Mouse (Mus musculus): Measurements from ENCODE around the gene Cables2. TPM values are rescaled to one million over a fixed set of nuclear protein-coding genes. Genes with fewer than 3 reads are reported as not detected.
A peak's percentile ranks its signal among the peaks of the same experiment; 100 is the strongest.

The Cables2 gene
- polyA plus RNA-seq, 1 experiment from 2014 or later, result 16.5 TPM

GRCm38 (mm10) chr2:180276851-180277259 is 3.6 kb upstream of the Cables2 start:
- H3K27me3 ChIP-seq, result no peaks in the 10 kb centered on the region
- no peak for ATAC-seq (ENCODE audit: borderline replicate concordance, extremely low read depth, low FRiP score, low TSS enrichment)
- peak overlapping the region; percentile 70 for H3K27ac ChIP-seq
- WGBS, result 39% methylated on average over 8 of the region's 8 CpGs
- H3K4me1 ChIP-seq, result peaks cover 45% of the 10 kb centered on the region
- no peaks in the 10 kb centered on the region for H3K36me3 ChIP-seq
- H3K4me2 ChIP-seq, result no peak overlapping the region
- no peaks in the 10 kb centered on the region for H3K9me3 ChIP-seq
- H3K4me3 ChIP-seq, result no peak overlapping the region
- no peak overlapping the region for H3K9ac ChIP-seq

GRCm38 (mm10) chr2:180276385-180276784 is 3.1 kb upstream of the Cables2 start:
- Histone ChIP-seq H3K9me3 (no peaks in the 10 kb centered on the region), H3K4me3 (no peak overlapping the region), H3K4me2 (peak overlapping the region; percentile 35), H3K27me3 (no peaks in the 10 kb centered on the region), H3K27ac (peak overlapping the region; percentile 70), H3K36me3 (no peaks in the 10 kb centered on the region), H3K4me1 (peaks cover 50% of the 10 kb centered on the region), H3K9ac (no peak overlapping the region)
- WGBS, result 36% methylated on average over 4 of the region's 4 CpGs
- no peak for ATAC-seq (ENCODE audit: borderline replicate concordance, extremely low read depth, low FRiP score, low TSS enrichment)

- H3K27me3 ChIP-seq, result no peaks in the 10 kb centered on the region
- H3K36me3 ChIP-seq, result no peaks in the 10 kb centered on the region
- H3K4me3 ChIP-seq, result no peak overlapping the region
- 2% methylated on average over 8 of the region's 8 CpGs for WGBS
- peak overlapping the region; percentile 70 for H3K27ac ChIP-seq
- H3K9ac ChIP-seq, result no peak overlapping the region
- peaks cover 55% of the 10 kb centered on the region for H3K4me1 ChIP-seq
- peak overlapping the region; percentile 35 for H3K4me2 ChIP-seq
- no peaks in the 10 kb centered on the region for H3K9me3 ChIP-seq
- ATAC-seq (ENCODE audit: borderline replicate concordance, extremely low read depth, low FRiP score, low TSS enrichment), result peak; percentile 77
Measured at GRCm38 (mm10) chr2:180275836-180276235, 2.5 kb upstream of the Cables2 start.

- 87% methylated on average over 2 of the region's 2 CpGs for WGBS
- H3K9me3 ChIP-seq, result no peaks in the 10 kb centered on the region
- H3K9ac ChIP-seq, result no peak overlapping the region
- no peak overlapping the region for H3K4me3 ChIP-seq
- no peak for ATAC-seq (ENCODE audit: borderline replicate concordance, extremely low read depth, low FRiP score, low TSS enrichment)
- H3K27me3 ChIP-seq, result no peaks in the 10 kb centered on the region
- 0 out of 2 replicates have a peak, but pooled peaks cover 5% of the 10 kb centered on the region for H3K36me3 ChIP-seq
- no peak overlapping the region for H3K4me2 ChIP-seq
- no peak overlapping the region for H3K27ac ChIP-seq
- peaks cover 58% of the 10 kb centered on the region for H3K4me1 ChIP-seq
Measured at GRCm38 (mm10) chr2:180274523-180274922, 1.2 kb upstream of the Cables2 start.

DNA sequence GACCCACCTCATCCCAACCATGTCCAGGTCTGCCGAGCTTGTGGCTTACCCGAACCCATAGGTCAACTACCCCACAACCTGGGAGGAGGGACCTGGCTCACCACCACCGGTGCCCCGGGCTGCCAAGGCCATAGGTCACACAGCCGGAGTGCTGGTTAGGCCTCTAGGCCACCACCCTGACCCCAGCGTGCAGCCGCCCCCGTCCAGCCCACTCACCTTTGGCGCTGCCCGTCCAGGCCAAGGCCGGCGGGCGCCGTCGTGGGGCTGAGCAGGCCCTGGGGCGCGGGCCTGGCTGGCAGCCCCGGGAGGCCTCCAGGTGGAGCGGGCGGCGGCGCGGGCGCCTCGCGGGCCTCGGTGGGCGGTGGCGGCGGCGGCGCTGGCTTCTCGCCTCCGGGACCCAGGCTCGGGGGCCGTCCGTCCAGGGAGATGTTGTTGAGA is 393 bp downstream of the Cables2 start:
- peak overlapping the region; percentile 93 for H3K4me2 ChIP-seq
- peak; percentile 6 for ATAC-seq (ENCODE audit: borderline replicate concordance, extremely low read depth, low FRiP score, low TSS enrichment)
- peak overlapping the region; percentile 90 for H3K4me3 ChIP-seq
- peak overlapping the region; percentile 57 for H3K27ac ChIP-seq
- 0 out of 2 replicates have a peak, but pooled peaks cover 13% of the 10 kb centered on the region for H3K36me3 ChIP-seq
- WGBS, result 1% methylated on average over 32 of the region's 37 CpGs
- no peaks in the 10 kb centered on the region for H3K9me3 ChIP-seq
- H3K9ac ChIP-seq, result peak overlapping the region; percentile 97
- H3K4me1 ChIP-seq, result peaks cover 51% of the 10 kb centered on the region
- H3K27me3 ChIP-seq, result no peaks in the 10 kb centered on the region

- H3K4me3 ChIP-seq, result peak overlapping the region; percentile 90
- peaks cover 41% of the 10 kb centered on the region for H3K4me1 ChIP-seq
- peak overlapping the region; percentile 93 for H3K4me2 ChIP-seq
- no peaks in the 10 kb centered on the region for H3K27me3 ChIP-seq
- ATAC-seq (ENCODE audit: borderline replicate concordance, extremely low read depth, low FRiP score, low TSS enrichment), result no peak
- H3K9ac ChIP-seq, result peak overlapping the region; percentile 97
- H3K27ac ChIP-seq, result no peak overlapping the region
- H3K9me3 ChIP-seq, result no peaks in the 10 kb centered on the region
- H3K36me3 ChIP-seq, result 0 out of 2 replicates have a peak, but pooled peaks cover 13% of the 10 kb centered on the region
- 61% methylated on average over 5 of the region's 5 CpGs for WGBS
Measured at GRCm38 (mm10) chr2:180271804-180272395, 1.4 kb downstream of the Cables2 start.

- Histone ChIP-seq H3K4me1 (peaks cover 30% of the 10 kb centered on the region), H3K4me2 (no peak overlapping the region), H3K9ac (peak overlapping the region; percentile 97; the same call in 1 of the 2 replicates), H3K4me3 (no peak overlapping the region), H3K9me3 (no peaks in the 10 kb centered on the region), H3K27ac (no peak overlapping the region), H3K27me3 (no peaks in the 10 kb centered on the region), H3K36me3 (0 out of 2 replicates have a peak, but pooled peaks cover 13% of the 10 kb centered on the region)
- WGBS, result 60% methylated on average over 7 of the region's 7 CpGs
- ATAC-seq (ENCODE audit: borderline replicate concordance, extremely low read depth, low FRiP score, low TSS enrichment), result no peak
Measured at GRCm38 (mm10) chr2:180270537-180271255, 2.6 kb downstream of the Cables2 start.

DNA sequence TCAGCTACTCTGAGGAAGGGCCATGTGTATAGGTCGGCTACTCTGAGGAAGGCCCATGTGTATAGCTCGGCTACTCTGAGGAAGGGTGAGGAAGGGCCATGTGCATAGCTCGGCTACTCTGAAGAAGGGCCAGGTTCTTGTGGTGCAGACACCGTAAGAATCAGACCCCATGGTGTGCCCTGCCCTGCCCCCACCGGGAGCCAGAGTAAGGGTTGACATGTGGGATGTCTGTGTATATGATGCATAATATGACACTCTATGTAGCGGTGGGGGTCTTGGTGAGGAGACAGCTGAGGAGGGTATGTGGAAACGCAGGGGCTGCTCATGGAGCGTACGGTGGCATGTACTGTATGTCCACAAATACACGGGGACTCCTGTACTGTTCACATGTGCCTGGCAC is 4.0 kb downstream of the Cables2 start:
- H3K9ac ChIP-seq, result no peak overlapping the region
- no peaks in the 10 kb centered on the region for H3K27me3 ChIP-seq
- no peak for ATAC-seq (ENCODE audit: borderline replicate concordance, extremely low read depth, low FRiP score, low TSS enrichment)
- H3K36me3 ChIP-seq, result peaks cover 21% of the 10 kb centered on the region; the same call in 1 of the 2 replicates
- H3K4me3 ChIP-seq, result no peak overlapping the region
- H3K9me3 ChIP-seq, result no peaks in the 10 kb centered on the region
- 88% methylated on average over 10 of the region's 10 CpGs for WGBS
- no peak overlapping the region for H3K27ac ChIP-seq
- H3K4me1 ChIP-seq, result peaks cover 25% of the 10 kb centered on the region
- H3K4me2 ChIP-seq, result no peak overlapping the region

GRCm38 (mm10) chr2:180267955-180268354 is 5.3 kb downstream of the Cables2 start:
- Histone ChIP-seq H3K9ac (no peak overlapping the region), H3K9me3 (no peaks in the 10 kb centered on the region), H3K27ac (no peak overlapping the region), H3K27me3 (no peaks in the 10 kb centered on the region), H3K36me3 (peaks cover 34% of the 10 kb centered on the region), H3K4me1 (peaks cover 22% of the 10 kb centered on the region), H3K4me3 (no peak overlapping the region), H3K4me2 (no peak overlapping the region)
- ATAC-seq (ENCODE audit: borderline replicate concordance, extremely low read depth, low FRiP score, low TSS enrichment), result no peak
- WGBS, result 66% methylated on average over 2 of the region's 2 CpGs

DNA sequence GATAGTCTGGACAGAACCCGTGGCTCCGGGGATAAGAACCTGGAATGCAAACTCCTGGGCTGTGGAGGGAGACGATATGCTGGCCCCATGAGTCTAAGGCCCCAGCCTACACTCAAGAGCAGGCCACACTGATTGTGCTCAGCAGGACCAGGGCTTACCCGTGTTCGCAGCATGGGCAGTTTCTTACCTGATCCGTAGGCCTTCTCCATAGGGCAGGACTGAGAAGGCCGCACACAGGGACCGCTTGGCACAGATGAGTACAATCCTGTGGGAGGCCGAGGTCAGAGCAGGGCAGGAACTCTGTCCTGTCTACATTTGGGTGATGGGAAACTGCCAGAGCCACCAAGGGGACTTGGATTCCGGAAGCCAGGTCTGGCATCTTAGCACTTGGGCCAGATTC is 10.4 kb downstream of the Cables2 start:
- H3K4me2 ChIP-seq, result no peak overlapping the region
- no peaks in the 10 kb centered on the region for H3K27me3 ChIP-seq
- H3K4me1 ChIP-seq, result peaks cover 12% of the 10 kb centered on the region
- H3K9ac ChIP-seq, result no peak overlapping the region
- no peaks in the 10 kb centered on the region for H3K9me3 ChIP-seq
- H3K36me3 ChIP-seq, result peaks cover 64% of the 10 kb centered on the region
- no peak for ATAC-seq (ENCODE audit: borderline replicate concordance, extremely low read depth, low FRiP score, low TSS enrichment)
- WGBS, result 84% methylated on average over 10 of the region's 10 CpGs
- no peak overlapping the region for H3K4me3 ChIP-seq
- H3K27ac ChIP-seq, result peak overlapping the region; percentile 43; the same call in 1 of the 2 replicates

DNA sequence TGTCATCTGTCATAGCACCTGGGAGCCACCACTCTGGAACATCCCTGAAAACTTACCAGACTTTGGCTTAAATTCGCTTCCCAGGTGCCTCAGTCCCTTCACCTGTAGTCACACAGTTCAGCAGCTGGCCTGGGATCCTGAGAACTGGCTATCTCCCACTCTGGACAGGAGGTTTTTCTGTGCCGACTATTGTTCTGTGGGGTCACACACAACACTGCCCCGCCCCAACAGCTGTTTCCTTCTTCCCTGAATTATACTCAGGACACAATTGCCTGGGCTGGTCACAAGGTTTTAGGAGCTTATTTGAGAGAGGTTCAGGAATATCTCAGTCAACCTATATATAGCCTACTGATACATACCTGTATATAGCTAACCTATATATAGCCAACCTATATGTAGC is 10.9 kb downstream of the Cables2 start:
- WGBS, result 61% methylated on average over 3 of the region's 3 CpGs
- Histone ChIP-seq H3K27me3 (no peaks in the 10 kb centered on the region), H3K4me3 (no peak overlapping the region), H3K4me1 (peaks cover 14% of the 10 kb centered on the region), H3K9me3 (no peaks in the 10 kb centered on the region), H3K27ac (peak overlapping the region; percentile 43; the same call in 1 of the 2 replicates), H3K9ac (no peak overlapping the region), H3K4me2 (no peak overlapping the region), H3K36me3 (peaks cover 65% of the 10 kb centered on the region)
- peak; percentile 15; the same call in 1 of the 2 replicates for ATAC-seq (ENCODE audit: borderline replicate concordance, extremely low read depth, low FRiP score, low TSS enrichment)

DNA sequence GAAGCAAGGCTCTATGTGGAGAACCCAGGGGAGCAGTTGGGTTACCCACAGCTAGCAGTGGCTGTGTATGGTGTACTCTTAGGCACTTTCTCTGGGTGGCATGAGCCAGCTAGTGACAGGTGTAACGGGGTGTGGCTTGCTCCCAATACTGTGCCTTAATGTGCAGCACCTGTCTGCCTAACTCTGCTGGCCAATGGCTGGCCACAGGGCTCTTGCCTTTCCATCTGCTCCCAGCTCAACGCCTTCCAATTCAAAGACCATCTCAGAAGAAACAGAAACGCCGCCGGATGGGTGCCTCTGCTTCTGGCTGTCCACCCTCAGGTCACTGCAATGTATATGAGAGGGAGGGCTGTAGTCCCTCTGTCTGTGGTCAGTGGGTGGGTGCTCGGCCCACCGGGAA is 11.4 kb downstream of the Cables2 start:
- Histone ChIP-seq H3K4me2 (no peak overlapping the region), H3K27ac (no peak overlapping the region; the same call in 1 of the 2 replicates), H3K9me3 (no peaks in the 10 kb centered on the region), H3K9ac (no peak overlapping the region), H3K27me3 (no peaks in the 10 kb centered on the region), H3K36me3 (peaks cover 65% of the 10 kb centered on the region), H3K4me1 (peaks cover 14% of the 10 kb centered on the region), H3K4me3 (no peak overlapping the region)
- 77% methylated on average over 7 of the region's 7 CpGs for WGBS
- ATAC-seq (ENCODE audit: borderline replicate concordance, extremely low read depth, low FRiP score, low TSS enrichment), result no peak
